Comparison of ENCODE assay signal across 10 mouse cellular contexts in the genomic region with DNA sequence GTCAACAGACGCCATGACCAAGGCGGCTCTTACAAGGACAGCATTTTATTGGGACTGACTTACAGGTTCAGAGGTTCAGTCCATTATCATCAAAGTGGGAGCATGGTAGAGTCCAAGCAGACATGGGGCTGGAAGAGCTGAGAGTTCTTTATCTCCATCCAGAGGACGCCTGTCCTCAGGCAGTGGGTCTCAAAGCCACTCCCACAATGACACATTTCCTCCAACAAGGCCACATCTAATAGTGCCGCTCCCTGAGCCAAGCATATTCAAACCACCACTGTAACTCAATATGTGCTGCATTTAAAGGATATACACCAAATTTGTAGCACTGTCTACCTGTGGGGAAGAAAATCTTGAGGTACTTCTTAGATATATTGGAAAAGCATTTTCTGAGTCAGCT. TPM values are rescaled to one million over a fixed set of nuclear protein-coding genes. Genes with fewer than 3 reads are reported as not detected.
"Had no signal": no experiment of that assay in that cellular context is flagged by ENCODE, and none has a peak within 500 bp of the region (broad histone marks: within the 10 kb centered on the region; RNA-seq: fewer than 3 reads in every experiment).

No protein-coding gene starts in this region.

- DNase-seq: kidney, postnatal 25 days; lung, embryonic 14.5 days; lung, postnatal 10 days; lung, postnatal 4 days; midbrain, embryonic 14.5 days; thymus, adult 18-20 months; thymus, postnatal 14 days had no signal

- ATAC-seq: liver, embryonic 12.5 days had no signal

RNA-seq across cellular contexts. Expression of a gene that starts 19.0 kb away (rescaled TPM):
- total RNA-seq: monocyte, adult 5-6 weeks; neutrophil, adult 5-6 weeks had no signal
